Mouse (Mus musculus) regulatory T cell (primary cell): ENCODE measurements at regions not wholly inside any gene's neighbourhood (a gene's known extent, or its start where the extent isn't known, plus 50 kb on each side); places are given as distances from the start of the nearest gene placed in this dataset.

ENCODE experiments used
- in situ Hi-C: fragments of 300-600 bp; cut with MboI, MseI; formaldehyde crosslinking; loops from one replicate; pipeline ENCODE4 v1.15.1; 2025; ENCODE audit warnings: high pct_unique_total_duplicates

DNA sequence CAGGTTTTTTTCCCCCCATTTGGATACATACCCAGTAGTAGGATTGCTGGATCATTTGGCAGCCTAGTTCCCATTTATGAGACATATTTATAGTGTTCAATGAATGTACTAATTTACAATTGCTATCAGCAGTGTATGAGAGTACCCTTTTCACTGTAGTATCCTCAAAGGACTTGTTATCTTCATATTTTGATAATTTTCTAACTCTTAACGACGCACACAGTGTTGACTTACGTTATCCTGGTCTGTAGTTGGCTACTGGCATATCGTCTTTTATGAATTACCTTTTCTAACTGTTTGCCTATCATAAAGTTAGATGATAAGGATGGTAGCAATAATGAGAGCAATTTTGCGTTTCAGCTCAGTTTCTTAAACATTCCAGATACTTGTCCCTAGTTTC lies 186.8 kb downstream of the Foxo1 start:
- in situ Hi-C loops = no loop called here

DNA sequence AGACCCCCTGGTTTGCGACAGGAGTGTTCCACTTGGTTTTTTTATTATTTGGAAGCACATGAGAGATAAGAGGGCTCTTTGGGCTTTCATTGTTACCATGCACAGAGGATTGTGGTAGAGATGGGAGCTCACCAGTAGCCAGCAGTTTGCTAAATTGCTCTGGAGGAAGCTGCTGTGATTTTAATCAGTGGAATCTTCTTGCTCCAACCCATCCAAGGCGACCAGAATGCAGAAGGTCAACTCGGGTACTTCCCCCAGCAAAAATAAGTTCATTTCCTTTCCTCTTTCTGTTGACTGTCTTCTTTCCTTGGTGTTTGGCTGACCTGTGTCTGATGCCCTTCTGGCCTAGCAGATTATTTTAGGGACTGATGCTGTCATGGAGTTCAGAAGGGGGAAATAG lies 184.9 kb downstream of the Foxo1 start:
- in situ Hi-C loops = no loop called here

DNA sequence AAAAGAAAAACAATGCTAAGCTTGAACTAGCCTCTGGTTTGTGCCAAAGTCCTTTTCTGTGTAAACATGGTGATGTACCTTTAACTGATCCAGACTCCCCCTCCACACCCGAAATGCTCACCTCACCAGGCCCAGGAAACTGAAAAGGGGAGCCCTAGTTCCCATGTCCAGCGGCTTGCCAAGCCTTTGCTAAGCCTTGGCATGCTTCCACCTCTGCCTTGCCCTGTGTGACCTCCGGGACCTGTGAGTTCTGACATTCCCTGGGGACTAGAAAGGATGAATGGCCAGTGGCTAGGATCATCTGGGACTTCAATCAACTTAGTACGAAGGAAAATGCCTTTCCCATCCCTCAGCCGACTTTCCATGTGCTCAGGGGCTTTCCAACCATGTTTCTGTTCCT lies 184.2 kb downstream of the Foxo1 start:
- in situ Hi-C loops = no loop called here

DNA sequence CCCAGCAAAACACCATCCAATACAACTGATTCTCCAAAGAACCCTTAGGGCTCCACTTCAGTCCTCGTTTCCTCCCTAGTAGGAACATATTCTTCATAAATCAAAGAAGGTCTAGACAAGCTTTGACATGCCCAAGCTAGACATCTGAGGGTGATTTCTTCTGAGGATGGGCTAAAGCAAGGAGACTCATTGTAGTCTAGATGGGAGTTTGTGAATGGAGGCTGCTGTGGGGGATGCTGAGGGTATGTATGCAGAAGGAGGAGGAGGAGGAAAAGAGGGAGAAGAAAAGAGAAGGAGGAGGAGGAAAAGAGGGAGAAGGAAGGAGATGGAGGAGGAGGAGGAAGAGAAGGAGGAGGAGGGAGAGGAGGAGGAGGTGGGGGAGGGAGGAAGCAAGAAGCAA lies 178.9 kb downstream of the Foxo1 start:
- in situ Hi-C loops = no loop called here

DNA sequence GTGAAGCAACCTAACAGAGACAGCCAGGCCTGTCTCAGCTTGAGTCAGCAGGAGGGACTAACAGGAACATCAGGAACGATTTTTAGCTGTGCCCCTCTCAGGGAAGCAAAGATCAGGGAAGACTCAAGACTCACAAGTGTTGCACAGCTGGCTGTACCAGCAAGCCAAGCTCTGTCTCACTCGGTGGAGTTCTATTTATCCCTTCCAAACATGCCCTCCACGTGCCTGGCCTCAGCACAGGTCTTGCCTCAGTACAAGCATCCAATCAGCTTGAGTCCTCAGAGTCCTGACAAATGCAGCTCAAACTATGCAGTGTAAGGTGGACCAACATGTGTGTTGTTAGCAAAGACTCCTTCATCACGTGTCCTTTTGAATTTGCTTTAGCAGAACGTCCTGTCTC lies 178.4 kb downstream of the Foxo1 start:
- in situ Hi-C loops = no loop called here

DNA sequence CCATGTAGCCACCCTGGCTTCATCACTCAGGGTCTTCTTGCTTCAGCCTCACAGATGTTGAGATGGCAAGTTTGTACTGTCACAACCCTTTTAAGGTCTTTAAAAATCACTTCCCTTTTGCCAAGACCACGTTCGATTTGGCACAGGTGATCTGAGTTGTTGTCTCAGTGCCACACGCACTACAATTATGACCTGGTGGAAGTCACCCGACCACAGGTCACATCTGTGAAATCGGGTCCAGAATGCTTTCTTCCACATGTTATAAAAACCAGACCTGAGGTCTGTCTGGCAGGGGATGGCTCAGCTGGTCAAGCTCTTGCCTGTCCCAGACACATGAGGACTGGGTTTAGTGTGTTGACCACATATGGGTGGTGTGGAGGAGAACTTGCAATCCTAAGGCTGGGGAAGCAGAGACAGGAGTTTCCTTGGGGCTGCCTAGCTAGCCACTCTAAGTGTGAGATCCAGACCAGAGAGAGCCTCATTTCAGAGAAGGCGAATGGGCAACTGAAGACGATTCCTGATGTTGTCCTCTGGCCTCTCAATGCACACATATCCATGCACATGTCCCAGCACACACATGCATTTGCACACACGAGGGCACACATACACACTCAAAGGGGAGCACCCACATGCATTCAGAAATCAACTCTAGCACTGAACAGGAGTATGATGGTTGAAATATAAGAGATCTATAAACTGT lies 176.4 kb downstream of the Foxo1 start:
- in situ Hi-C loops = no loop called here

DNA sequence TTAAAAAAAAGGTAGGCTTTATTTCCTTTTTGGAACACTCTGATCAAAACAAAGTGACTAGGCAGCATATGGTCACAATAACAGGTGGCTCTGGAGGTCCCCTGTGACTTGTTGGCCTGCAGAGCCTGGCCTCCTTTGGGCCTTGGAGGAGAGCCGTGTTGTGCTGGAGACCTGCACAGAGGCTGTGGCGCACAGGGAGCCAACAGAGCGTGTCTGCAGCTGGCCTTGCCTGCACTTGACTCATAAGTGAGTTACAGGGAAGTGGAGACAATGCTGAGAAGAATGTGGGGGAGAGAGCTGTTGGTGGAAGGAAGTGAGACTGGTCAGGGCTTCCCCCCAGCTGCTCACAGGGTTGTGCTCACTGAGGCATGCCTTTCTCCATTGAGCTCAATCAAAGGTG lies 175.7 kb downstream of the Foxo1 start:
- in situ Hi-C loops = no loop called here

DNA sequence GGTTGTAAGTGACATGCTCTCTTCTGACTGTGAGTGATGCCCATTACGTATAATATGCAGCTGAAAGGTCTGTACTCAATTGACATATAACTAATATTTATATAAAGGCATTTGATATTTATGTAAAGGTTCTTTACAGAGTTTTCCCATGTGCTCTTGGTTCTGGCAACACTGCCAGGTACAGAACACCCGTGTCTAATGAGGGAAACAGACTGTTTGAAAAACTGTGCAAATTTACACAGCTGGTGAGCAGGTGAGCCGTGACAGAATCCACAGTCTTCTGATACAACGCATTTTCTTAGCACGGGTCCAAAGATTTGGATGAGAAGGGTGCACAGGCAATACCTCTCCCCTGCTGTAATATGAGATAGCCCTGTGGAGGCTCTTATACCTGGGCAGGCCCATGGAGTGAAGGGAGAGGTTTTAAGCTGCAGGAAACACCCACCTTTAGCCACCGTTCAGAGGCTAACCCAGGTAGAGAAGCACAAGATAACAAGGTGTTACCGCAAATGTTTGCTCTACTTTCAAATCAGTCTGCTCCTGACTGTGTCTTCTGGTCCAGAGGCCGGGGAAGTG lies 161.0 kb downstream of the Foxo1 start:
- in situ Hi-C loops = no loop called here

DNA sequence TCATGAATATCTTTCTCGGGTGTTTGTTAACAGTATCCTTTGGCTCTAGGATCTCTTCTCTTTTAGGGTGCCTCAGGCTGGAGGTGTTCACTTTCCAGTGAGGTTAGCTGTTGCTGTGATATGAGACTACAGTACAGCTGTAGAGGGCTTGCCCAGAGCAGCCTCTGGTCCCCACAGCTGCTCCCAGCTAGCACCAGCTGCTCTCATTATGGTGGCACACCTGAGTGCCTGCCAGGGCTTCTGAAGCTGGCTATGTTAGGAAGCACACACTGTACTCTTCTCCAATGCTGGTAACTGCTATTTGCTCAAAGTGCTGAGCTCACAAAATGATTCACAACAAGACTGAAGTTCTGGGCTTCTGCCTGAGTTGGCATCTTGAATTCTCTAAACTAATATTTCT lies 154.7 kb downstream of the Foxo1 start:
- in situ Hi-C loops = no loop called here

DNA sequence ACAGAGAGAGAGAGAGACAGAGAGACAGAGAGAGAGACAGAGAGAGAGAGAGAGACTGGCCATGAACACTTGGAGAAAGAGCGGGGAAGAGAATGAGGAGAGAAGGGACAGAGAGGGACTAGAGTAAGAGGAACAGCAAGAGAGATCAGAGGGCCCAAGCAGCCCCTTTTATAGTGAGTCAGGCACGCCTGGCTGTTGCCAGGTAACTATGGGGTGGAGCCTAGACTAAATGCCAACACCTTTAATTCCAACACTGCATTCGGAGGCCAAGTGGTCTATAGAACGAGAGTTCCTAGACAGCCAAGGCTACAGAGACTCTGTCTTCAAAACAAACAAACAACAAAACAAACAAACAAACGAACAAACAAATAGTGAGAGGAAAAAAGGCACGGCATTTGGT lies 148.1 kb downstream of the Foxo1 start:
- in situ Hi-C loops = no loop called here

DNA sequence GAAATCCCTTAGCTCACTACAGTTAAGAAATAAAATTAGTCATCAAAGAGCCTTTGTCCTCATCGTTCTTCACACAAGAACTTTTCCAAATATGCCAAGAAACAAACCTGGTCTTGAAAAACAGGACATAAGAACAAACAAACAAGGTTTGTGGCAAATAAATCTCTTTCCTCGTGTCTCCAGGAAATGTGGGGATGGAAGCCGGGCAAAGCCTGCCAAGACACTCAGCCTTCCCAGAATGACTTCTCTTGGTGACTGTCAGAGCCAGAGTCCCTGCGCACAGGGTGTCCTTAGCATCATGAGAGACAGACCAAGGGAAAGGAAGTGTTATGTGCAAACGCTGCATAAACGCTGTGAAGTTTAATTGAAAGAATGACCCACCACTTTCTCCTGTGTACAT lies 147.2 kb downstream of the Foxo1 start:
- in situ Hi-C loops = no loop called here

DNA sequence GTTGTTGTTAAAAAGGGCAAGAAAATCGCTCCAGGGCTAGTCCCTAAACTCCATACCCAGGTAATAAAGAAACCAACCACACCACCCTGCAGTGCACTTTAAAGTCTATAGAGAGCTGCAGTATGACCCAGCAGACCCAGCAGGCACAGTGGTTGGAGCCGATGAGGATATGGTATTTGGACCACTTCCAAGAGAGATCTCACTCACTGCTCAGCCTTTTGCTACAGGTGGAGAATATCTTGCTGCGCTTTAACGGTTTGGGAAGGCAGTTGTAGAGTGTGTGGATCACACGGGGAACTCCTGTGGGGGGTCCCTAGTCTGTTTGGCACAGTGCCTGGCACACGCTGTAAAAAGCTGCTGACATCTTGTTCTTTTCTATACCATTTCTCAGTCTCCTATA lies 145.9 kb downstream of the Foxo1 start:
- in situ Hi-C loops = no loop called here

DNA sequence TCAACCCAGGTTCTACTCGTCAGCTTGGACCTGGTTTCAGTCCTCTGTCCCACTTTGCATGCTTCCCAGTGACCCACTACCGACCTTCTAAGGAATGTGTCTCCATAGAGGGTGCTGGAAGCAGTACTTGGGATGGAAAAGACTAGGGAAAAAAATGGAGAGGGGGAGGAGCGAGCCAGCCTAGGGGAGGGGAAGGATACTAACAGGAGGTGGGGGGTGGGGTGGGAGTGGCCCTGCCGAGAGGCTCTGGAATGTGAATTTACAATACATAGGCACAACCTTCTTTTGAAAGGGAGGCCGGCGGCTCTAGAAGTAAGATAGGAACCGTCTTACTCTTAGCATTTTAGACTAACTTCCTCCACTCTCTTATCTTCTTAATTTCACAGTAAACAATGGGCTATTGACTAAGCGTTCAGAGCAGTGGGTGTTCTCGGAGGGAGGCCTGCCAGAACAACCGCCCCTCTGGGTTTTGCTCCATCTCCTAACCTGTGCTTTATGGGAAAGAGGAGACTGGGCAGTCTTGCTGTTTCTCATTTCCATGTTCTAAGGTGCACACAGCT lies 145.1 kb downstream of the Foxo1 start:
- in situ Hi-C loops = no loop called here

DNA sequence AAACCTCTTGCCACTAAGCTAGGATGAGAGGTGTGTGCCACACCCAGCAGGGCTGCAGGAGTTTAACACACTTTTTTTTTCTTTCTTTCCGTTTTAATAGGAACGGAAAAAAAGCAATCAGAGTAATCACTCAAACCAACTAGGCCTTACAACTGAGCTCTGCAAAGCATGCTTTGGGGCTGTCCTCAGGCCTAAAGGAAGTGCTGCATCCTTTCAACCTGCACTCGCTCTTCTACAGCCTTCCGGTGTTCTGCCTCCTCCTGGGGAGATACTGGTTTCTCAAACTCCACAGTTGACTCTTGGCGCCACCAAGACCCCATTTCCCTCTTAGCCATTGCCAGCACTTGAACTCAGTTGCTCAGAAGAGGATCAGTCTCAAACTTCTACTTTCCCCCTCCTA lies 143.2 kb downstream of the Foxo1 start:
- in situ Hi-C loops = no loop called here

DNA sequence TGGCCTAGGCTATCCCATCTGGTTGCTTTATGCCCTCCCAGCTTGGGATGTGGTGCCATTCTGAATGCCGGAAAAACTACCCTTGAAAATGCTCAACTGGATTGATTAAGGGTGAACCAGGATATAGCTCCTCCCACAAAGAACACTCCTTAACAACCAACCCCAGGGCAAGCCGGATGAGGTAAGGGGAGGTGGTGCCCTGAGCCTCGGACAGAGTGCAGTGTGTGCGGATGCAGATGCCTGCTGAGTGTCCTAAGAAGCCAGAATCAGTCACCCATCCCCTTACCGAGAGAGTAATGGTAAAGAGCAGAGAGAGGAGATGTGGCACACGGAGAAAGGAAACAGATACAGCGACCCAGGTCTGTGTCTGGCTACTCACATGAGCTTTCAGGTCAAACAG lies 141.3 kb downstream of the Foxo1 start:
- in situ Hi-C loops = no loop called here

DNA sequence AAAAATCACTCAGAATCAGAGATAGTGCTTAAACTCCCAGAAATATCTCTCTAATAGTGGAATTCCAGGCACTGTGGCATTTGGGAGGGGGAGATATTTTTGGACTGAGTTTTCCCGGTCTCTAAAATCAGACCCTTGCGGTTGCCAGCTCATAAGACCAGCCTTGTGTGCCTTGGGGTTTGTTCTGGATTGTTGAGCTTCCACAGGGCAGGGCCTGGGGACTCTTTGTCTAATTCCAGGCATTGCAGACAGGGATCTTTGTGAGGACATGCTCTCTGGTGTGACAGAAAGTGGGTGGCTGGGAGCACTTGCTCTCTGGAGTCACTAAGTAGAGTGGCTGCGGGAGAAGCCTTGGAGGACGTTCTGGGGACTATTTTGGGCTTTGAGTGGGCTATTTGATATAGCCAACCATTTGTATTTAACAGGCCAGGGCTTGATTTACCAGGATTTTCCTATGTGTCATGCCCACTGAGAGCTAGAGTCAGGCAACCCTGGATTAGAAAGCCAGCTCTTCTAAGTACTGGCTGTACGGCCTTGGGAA lies 138.7 kb downstream of the Foxo1 start:
- in situ Hi-C loops = no loop called here

DNA sequence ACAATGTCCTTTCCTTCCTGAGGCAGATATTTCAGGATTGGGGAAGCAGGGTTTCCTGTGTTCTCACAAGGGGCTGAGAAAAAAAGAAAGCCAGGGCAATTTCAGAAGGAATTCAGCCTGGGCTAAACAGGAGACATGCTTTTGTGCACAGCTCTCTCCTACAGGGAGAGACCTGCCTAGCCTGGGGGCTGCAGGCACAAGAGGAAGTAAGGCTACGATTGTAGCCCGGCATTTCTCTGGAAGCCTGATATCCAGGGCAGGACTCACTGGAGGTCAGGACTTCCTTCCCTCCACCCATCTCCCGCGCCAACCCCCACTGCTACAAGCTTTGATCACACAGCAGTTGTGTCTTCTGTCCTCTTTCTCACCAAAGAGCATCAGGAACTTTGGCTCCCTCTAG lies 136.5 kb downstream of the Foxo1 start:
- in situ Hi-C loops = no loop called here

DNA sequence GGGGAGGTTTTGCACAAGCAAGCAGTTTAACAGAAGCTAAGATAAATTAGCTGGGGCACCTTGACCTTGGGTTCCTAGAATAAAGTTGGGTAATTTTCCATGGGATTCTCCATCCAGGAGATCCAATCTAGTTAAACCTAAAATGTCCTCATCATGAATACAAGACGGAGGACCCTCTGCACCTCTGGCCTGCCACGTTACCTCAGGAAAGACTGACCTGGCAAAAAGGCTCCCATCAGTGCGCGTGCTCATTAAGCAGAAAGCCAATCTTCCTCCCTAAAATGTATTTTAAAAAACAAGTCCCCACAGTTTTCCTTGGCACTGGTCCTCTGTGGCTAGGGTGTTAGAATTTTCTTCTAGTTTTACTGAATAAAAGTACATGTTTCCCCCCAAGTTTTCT lies 134.9 kb downstream of the Foxo1 start:
- in situ Hi-C loops = no loop called here
